Mouse (Mus musculus): ENCODE measurements around the gene Ebna1bp2. TPM values are rescaled to one million over a fixed set of nuclear protein-coding genes. Genes with fewer than 3 reads are reported as not detected.

Ebna1bp2 gene
- total RNA-seq, 4 experiments from 2014 or later = 49.7 to 59.9 (median 54.7) TPM

Other genes starting within 250 kb of the Ebna1bp2 start
- gene Szt2, start 211.5 kb upstream of the Ebna1bp2 start, total RNA-seq (2022) = 10 to 100 TPM; 34.8 to 56.1 (median 42.5) TPM
- 10 to 100 TPM; 54.8 to 59.6 (median 56.1) TPM for gene Med8, start 211.5 kb upstream of the Ebna1bp2 start, total RNA-seq (2022)
- gene Elovl1, start 192.7 kb upstream of the Ebna1bp2 start, total RNA-seq (2022) = 10 to 100 TPM; 25.4 to 28.1 (median 27.1) TPM
- 1 to 10 TPM in 1 of 4 experiments, under 1 TPM in 3; 0.29 to 1.4 (median 0.57) TPM for gene Cdc20, start 183.4 kb upstream of the Ebna1bp2 start, total RNA-seq (2022)
- under 1 TPM in 1 of 4 experiments, not detected in 3; 0.21 TPM for gene Mpl, start 163.3 kb upstream of the Ebna1bp2 start, total RNA-seq (2022)
- gene Tie1, start 130.7 kb upstream of the Ebna1bp2 start, total RNA-seq (2022) = 1 to 10 TPM; 6.7 to 7.5 (median 7.3) TPM
- gene 2610528J11Rik, start 93.8 kb upstream of the Ebna1bp2 start, total RNA-seq (2022) = not detected
- gene Tmem125, start 76.8 kb upstream of the Ebna1bp2 start, total RNA-seq (2022) = 1 to 10 TPM; 5.4 to 9.7 (median 8.7) TPM
- 1 to 10 TPM in 3 of 4 experiments, under 1 TPM in 1; 0.68 to 1.3 (median 1.1) TPM for gene Cfap57, start within 50 bp of the Ebna1bp2 start, total RNA-seq (2022)
- gene Olfr62, start 38.2 kb downstream of the Ebna1bp2 start, total RNA-seq (2022) = not detected
- not detected for gene Olfr1342, start 72.0 kb downstream of the Ebna1bp2 start, total RNA-seq (2022)
- gene Olfr1341, start 82.7 kb downstream of the Ebna1bp2 start, total RNA-seq (2022) = not detected
- gene Olfr1340, start 99.3 kb downstream of the Ebna1bp2 start, total RNA-seq (2022) = not detected
- gene Olfr1339, start 111.4 kb downstream of the Ebna1bp2 start, total RNA-seq (2022) = not detected
- not detected for gene Olfr1338, start 137.9 kb downstream of the Ebna1bp2 start, total RNA-seq (2022)
- not detected for gene Olfr1337, start 161.8 kb downstream of the Ebna1bp2 start, total RNA-seq (2022)
- not detected for gene Olfr1335, start 189.1 kb downstream of the Ebna1bp2 start, total RNA-seq (2022)
- not detected for gene Olfr1333, start 215.5 kb downstream of the Ebna1bp2 start, total RNA-seq (2022)
- not detected for gene Olfr1331, start 243.8 kb downstream of the Ebna1bp2 start, total RNA-seq (2022)